Mouse (Mus musculus) right cerebral cortex, adult 18-20 months (tissue): Measurements from ENCODE around the gene Olfr727.

Experiments
- DNase-seq: peaks from one replicate; pipeline ENCODE4 v3.0.0; 2022; ENCODE audit warnings: mixed read lengths

Olfr727 gene

GRCm38 (mm10) chr14:50122886-50123285, at the start of gene Olfr727:
TSS of gene Olfr727 (plus strand) at chr14:50123186.
- DNase-seq: no peak

GRCm38 (mm10) chr14:50090853-50091252, 32.1 kb upstream of the Olfr727 start, which contains the start of gene Olfr726:
TSS of gene Olfr726 (minus strand) at chr14:50090953.
- no peak for DNase-seq

- no peak for DNase-seq
These were observed 19.6 kb downstream of the Olfr727 start, which contains the start of gene Olfr728 for GRCm38 (mm10) chr14:50142580-50142979. TSS of gene Olfr728 (minus strand) at chr14:50142680.

- no peak for DNase-seq
These were observed 29.8 kb downstream of the Olfr727 start, which contains the start of gene Olfr729 for GRCm38 (mm10) chr14:50152810-50153209. TSS of gene Olfr729 (minus strand) at chr14:50152910.
